Mouse (Mus musculus): ENCODE measurements around the gene Adam22.
"Not testable (repeated sequence)": the region's sequence is repeated elsewhere in the genome, so short reads cannot be mapped to it uniquely, and the experiment has no call there.

Gene Adam22

GRCm38 (mm10) chr5:8312324-8312723, 55.6 kb downstream of the Adam22 start:
- no peak for DNase-seq

- no peak for DNase-seq
Measured at GRCm38 (mm10) chr5:8310907-8311306, 57.1 kb downstream of the Adam22 start.

GRCm38 (mm10) chr5:8297719-8298419, 70.1 kb downstream of the Adam22 start:
- DNase-seq = no peak

GRCm38 (mm10) chr5:8293287-8293686, 74.7 kb downstream of the Adam22 start:
- DNase-seq = no peak

- no peak for DNase-seq
Measured at GRCm38 (mm10) chr5:8291496-8291895, 76.5 kb downstream of the Adam22 start.

- DNase-seq = no peak
Measured at GRCm38 (mm10) chr5:8289678-8290614, 78.0 kb downstream of the Adam22 start.

- no peak for DNase-seq
Measured at GRCm38 (mm10) chr5:8284123-8284522, 83.8 kb downstream of the Adam22 start.

- no peak for DNase-seq
Measured at GRCm38 (mm10) chr5:8276141-8276540, 91.8 kb downstream of the Adam22 start.

- no peak for DNase-seq
Measured at GRCm38 (mm10) chr5:8257366-8257765, 110.6 kb downstream of the Adam22 start.

GRCm38 (mm10) chr5:8256487-8256886, 111.5 kb downstream of the Adam22 start:
- DNase-seq = no peak

GRCm38 (mm10) chr5:8244696-8245095, 123.3 kb downstream of the Adam22 start:
- DNase-seq = no peak

- no peak for DNase-seq
Measured at GRCm38 (mm10) chr5:8243064-8243615, 124.8 kb downstream of the Adam22 start.

- no peak for DNase-seq
Measured at GRCm38 (mm10) chr5:8242660-8243059, 125.3 kb downstream of the Adam22 start.

GRCm38 (mm10) chr5:8227073-8227472, 140.9 kb downstream of the Adam22 start:
- DNase-seq = no peak

- no peak for DNase-seq
Measured at GRCm38 (mm10) chr5:8224321-8224705, 143.6 kb downstream of the Adam22 start.

- no peak for DNase-seq
Measured at GRCm38 (mm10) chr5:8223597-8224320, 144.2 kb downstream of the Adam22 start.

- no peak for DNase-seq
Measured at GRCm38 (mm10) chr5:8221630-8222029, 146.3 kb downstream of the Adam22 start.

GRCm38 (mm10) chr5:8215841-8216240, 152.1 kb downstream of the Adam22 start:
- no peak for DNase-seq

- not testable (repeated sequence) for DNase-seq
Measured at GRCm38 (mm10) chr5:8184992-8185391, 183.0 kb downstream of the Adam22 start.

- no peak for DNase-seq
Measured at GRCm38 (mm10) chr5:8180646-8181045, 187.3 kb downstream of the Adam22 start.

- no peak for DNase-seq
Measured at GRCm38 (mm10) chr5:8178111-8178510, 189.8 kb downstream of the Adam22 start.

- no peak for DNase-seq
Measured at GRCm38 (mm10) chr5:8164773-8165172, 203.2 kb downstream of the Adam22 start.

- no peak for DNase-seq
Measured at GRCm38 (mm10) chr5:8151645-8152044, 216.3 kb downstream of the Adam22 start.
